Mouse (Mus musculus): ENCODE data around the gene Grin1.

DNA sequence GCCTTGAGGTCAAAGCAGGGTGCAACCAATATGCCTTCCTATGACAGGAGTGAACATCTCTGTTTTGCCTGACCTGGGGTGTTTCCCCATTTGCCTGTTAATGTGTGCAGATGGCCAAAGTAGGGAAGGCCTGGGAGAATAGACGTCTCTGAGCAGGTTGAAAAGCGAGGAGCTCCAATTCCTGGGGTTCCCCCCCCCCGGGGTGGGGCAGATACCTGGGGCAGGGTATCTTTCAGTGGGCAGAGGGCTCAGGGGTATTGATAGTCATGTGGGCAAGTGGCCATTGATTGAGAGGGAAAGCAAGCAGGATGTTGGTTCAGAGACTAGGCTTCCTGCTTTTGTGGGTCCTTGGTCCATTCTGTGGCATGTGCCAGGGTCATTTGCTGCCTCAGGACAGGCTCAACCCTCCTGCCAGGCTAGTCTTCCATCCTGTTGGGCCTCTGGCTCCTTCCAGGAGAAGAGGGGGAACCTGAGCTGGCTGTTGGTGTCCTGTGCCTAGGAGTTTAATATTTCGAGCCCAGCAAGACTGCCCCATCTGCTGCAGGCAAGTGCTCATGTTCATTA is 51.2 kb downstream of the Grin1 start:
- TF ChIP-seq CTCF (IDR thresholded peaks at IDR 0.05; ENCODE audit: low read depth): no peak
- no peak for TF ChIP-seq EP300 (IDR thresholded peaks at IDR 0.05; ENCODE audit: low read depth)
